Mouse (Mus musculus): ENCODE results near the gene Hist1h2ah. TPM values are rescaled to one million over a fixed set of nuclear protein-coding genes. Genes with fewer than 3 reads are reported as not detected.

Gene Hist1h2ah
- total RNA-seq, 4 experiments from 2014 or later: 1.7 to 11.1 (median 9.1) TPM

GRCm38 (mm10) chr13:22039951-22040463 is 4.6 kb upstream of the Hist1h2ah start:
- no peak for DNase-seq (ENCODE audit: low spot score)

GRCm38 (mm10) chr13:22039364-22039763 is 4.0 kb upstream of the Hist1h2ah start:
- DNase-seq (ENCODE audit: low spot score): no peak

- no peak for DNase-seq (ENCODE audit: low spot score)
These were observed 2.0 kb upstream of the Hist1h2ah start for GRCm38 (mm10) chr13:22037415-22037814.

GRCm38 (mm10) chr13:22036986-22037385 is 1.6 kb upstream of the Hist1h2ah start:
- no peak for DNase-seq (ENCODE audit: low spot score)

- no peak for DNase-seq (ENCODE audit: low spot score)
These were observed 985 bp upstream of the Hist1h2ah start for GRCm38 (mm10) chr13:22036149-22036956.

GRCm38 (mm10) chr13:22034443-22035266 is 713 bp downstream of the Hist1h2ah start:
- no peak for DNase-seq (ENCODE audit: low spot score)

GRCm38 (mm10) chr13:22033741-22034442 is 1.5 kb downstream of the Hist1h2ah start:
- no peak for DNase-seq (ENCODE audit: low spot score)

- no peak for DNase-seq (ENCODE audit: low spot score)
These were observed 4.9 kb downstream of the Hist1h2ah start for GRCm38 (mm10) chr13:22030493-22030892.

GRCm38 (mm10) chr13:22029928-22030327 is 5.4 kb downstream of the Hist1h2ah start:
- no peak for DNase-seq (ENCODE audit: low spot score)

GRCm38 (mm10) chr13:22028673-22029460 is 6.5 kb downstream of the Hist1h2ah start:
- DNase-seq (ENCODE audit: low spot score): peak; percentile 96

GRCm38 (mm10) chr13:22026058-22027031 is 9.0 kb downstream of the Hist1h2ah start:
- peak; percentile 88 for DNase-seq (ENCODE audit: low spot score)

GRCm38 (mm10) chr13:22022241-22022640 is 13.1 kb downstream of the Hist1h2ah start:
- peak; percentile 92 for DNase-seq (ENCODE audit: low spot score)

GRCm38 (mm10) chr13:22021581-22021980 is 13.8 kb downstream of the Hist1h2ah start:
- no peak for DNase-seq (ENCODE audit: low spot score)

- peak; percentile 90 for DNase-seq (ENCODE audit: low spot score)
These were observed 14.4 kb downstream of the Hist1h2ah start for GRCm38 (mm10) chr13:22020901-22021339.

- no peak for DNase-seq (ENCODE audit: low spot score)
These were observed 15.2 kb downstream of the Hist1h2ah start for GRCm38 (mm10) chr13:22019934-22020835.

- peak; percentile 77 for DNase-seq (ENCODE audit: low spot score)
These were observed 19.6 kb downstream of the Hist1h2ah start for GRCm38 (mm10) chr13:22015479-22016450.

- no peak for DNase-seq (ENCODE audit: low spot score)
These were observed 20.9 kb downstream of the Hist1h2ah start for GRCm38 (mm10) chr13:22014411-22014845.

Measured in heart, adult 8-10 months (tissue).